Mouse (Mus musculus): Measurements from ENCODE around the gene Fgr. TPM values are rescaled to one million over a fixed set of nuclear protein-coding genes. Genes with fewer than 3 reads are reported as not detected.
A peak's percentile ranks its signal among the peaks of the same experiment; 100 is the strongest.

The Fgr gene
- total RNA-seq, 2 experiments from 2014 or later, result 0.23 TPM

DNA sequence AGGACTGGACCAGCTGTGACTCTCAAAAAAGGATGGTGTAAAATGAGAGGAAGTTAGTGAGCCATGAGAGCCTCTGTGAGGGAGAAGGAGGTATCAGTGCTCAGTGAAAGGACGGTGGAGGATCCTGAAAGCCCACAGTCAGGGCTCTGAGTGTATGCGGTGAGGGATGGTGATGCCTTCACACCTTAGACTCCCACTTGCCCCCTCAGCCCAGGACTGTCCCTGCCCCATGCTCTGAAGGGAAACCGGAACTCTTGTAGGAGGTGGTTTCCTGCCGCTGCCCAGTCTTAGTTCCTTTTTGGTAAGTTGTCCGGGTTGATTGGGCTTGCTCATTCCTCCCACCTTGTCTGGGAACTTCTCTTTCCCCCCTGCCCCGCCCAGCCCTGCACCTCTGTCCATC lies 2.8 kb downstream of the Fgr start:
- H3K4me3 ChIP-seq, result no peak overlapping the region
- H3K27ac ChIP-seq, result no peak overlapping the region
- intact Hi-C loops (cut with DNase I), result no loop called here
- no peak for DNase-seq (ENCODE audit: extremely low spot score in 1 of 2, low spot score in 2 of 2)
- TF ChIP-seq CTCF (IDR thresholded peaks at IDR 0.05), result no peak

DNA sequence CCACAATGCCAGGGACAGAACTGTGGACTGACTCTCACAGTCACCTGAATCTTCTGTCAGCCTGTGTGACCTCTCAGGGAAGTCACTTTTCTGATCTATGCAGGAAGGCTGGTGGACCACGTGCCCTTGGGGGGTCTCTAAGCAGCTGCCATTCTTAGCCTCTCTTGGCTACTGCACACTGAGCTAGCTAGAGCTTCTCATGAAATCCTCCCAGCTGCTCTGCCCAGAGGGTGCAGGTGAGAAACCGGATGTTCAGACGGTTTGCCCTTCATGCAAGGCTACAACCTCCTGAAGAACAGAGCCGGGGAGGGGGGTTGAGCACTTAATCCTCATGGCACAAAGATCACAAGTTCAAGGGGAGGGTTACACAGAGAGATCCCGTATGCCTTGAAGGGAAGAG lies 3.7 kb downstream of the Fgr start:
- no peak for TF ChIP-seq CTCF (IDR thresholded peaks at IDR 0.05)
- no peak overlapping the region for H3K4me3 ChIP-seq
- DNase-seq (ENCODE audit: extremely low spot score in 1 of 2, low spot score in 2 of 2), result no peak
- H3K27ac ChIP-seq, result no peak overlapping the region
- intact Hi-C loops (cut with DNase I), result no loop called here

DNA sequence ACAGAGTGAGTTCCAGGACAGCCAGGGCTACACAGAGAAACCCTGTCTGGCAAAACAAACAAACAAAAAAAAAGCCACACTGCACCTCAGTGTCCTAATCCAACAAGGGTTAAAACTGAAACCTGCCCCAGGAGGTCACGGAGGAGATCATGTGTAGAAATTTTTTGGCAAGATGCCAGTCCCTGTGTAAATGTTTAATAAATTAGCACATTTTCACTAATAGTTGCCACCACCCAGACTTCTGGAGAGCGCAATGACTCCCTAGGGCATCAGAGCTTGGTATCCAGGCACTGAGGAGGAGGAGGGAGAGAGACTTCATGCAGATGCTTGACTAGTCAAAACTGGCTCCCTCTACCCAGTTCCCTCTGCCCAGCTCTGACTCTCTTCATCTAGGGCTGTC lies 5.3 kb downstream of the Fgr start:
- TF ChIP-seq CTCF (IDR thresholded peaks at IDR 0.05), result no peak

DNA sequence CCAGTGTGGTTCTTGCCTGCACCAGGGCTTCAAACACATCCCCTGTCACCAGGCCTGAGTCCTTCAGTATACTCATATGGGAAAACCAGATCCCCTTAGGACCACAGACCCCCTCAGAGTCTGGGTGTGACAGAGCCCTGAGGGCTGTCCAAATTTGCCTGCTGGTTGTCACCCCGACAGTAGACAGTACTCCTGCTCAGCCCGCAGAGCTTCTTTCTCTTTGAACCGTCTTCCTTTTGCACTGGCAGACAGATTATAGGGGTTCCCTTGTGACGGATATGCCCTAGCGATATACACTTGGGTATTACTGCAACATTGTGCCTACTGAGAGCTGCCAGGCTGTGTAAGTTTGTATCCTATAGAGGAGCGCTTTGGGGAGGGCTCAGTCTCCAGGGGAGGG lies 7.7 kb downstream of the Fgr start:
- Histone ChIP-seq H3K4me3 (no peak overlapping the region), H3K27ac (no peak overlapping the region)
- intact Hi-C loops (cut with DNase I), result no loop called here

More for the DNA sequence above, 5.3 kb downstream of the Fgr start:
- no peak overlapping the region for H3K27ac ChIP-seq
- no peak overlapping the region for H3K4me3 ChIP-seq
- DNase-seq (ENCODE audit: extremely low spot score in 1 of 2, low spot score in 2 of 2), result no peak
- intact Hi-C loops (cut with DNase I), result no loop called here

DNA sequence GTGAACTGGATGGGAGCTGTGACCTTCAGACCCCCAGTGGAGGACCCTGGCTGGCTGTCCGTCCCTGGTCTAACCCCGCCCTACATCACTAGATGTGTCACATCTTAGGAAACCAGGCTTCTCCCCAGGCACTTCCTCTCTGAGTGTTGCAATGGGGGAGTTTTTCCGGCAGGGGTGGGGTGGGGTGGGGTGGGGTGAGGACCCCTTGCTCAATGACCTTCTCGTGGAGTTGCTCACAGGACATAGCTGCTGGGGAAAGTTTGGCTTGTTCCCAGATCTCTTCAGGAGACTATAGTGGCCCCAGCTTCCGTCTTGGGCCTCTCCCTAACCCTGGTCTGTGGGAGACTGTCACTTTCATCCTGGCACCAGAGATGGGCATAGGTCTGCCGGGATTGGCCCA lies 9.1 kb downstream of the Fgr start:
- Histone ChIP-seq H3K27ac (no peak overlapping the region), H3K4me3 (no peak overlapping the region)
- TF ChIP-seq CTCF (IDR thresholded peaks at IDR 0.05), result no peak
- intact Hi-C loops (cut with DNase I), result no loop called here
- no peak for DNase-seq (ENCODE audit: extremely low spot score in 1 of 2, low spot score in 2 of 2)

More for the DNA sequence above, 7.7 kb downstream of the Fgr start:
- DNase-seq (ENCODE audit: extremely low spot score in 1 of 2, low spot score in 2 of 2), result no peak
- no peak for TF ChIP-seq CTCF (IDR thresholded peaks at IDR 0.05)

DNA sequence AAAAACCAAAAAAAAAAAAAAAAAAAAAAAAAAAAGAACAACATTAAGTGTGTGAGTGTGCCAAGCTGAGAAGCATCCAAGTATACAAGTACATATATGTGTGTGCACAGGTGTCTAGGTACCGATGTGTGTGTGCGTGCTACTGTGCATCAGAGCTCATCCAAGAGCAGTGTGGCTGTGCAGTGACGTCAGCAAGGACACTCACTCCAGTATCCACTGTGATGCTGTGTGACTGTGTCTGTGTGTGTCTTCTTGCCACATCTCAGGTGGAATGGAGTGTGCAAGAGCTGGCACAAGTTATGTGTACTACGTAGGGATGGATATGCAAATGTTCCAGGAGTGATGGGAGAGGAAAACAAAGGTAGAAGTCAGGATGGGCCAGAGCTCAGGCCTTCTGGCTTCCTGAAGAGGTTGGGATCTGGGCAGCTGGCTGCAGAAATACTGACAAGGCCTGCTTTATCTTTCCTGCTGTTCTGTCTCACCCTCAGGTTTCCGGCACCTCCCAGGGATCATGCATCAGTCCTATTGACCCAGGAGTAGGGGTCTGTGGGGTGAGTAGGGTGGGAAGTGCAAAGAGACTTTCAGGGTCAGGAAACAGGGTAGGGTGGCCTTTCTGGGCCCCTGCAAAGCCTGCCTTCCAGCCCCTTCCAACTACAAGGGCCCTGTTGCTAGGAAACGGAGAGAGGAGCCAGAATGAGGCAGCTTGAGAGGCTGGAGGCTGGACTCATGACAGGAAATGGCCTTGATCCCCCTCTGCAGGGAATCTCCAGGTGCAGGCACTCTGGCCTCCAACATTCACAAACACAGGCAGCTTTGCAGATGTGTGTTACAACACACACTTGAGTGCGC lies 10.0 kb downstream of the Fgr start:
- H3K4me3 ChIP-seq, result no peak overlapping the region
- intact Hi-C loops (cut with DNase I), result no loop called here
- TF ChIP-seq CTCF (IDR thresholded peaks at IDR 0.05), result no peak
- H3K27ac ChIP-seq, result no peak overlapping the region
- peak in 1 of 2 experiments; percentile 20 for DNase-seq (ENCODE audit: extremely low spot score in 1 of 2, low spot score in 2 of 2)

DNA sequence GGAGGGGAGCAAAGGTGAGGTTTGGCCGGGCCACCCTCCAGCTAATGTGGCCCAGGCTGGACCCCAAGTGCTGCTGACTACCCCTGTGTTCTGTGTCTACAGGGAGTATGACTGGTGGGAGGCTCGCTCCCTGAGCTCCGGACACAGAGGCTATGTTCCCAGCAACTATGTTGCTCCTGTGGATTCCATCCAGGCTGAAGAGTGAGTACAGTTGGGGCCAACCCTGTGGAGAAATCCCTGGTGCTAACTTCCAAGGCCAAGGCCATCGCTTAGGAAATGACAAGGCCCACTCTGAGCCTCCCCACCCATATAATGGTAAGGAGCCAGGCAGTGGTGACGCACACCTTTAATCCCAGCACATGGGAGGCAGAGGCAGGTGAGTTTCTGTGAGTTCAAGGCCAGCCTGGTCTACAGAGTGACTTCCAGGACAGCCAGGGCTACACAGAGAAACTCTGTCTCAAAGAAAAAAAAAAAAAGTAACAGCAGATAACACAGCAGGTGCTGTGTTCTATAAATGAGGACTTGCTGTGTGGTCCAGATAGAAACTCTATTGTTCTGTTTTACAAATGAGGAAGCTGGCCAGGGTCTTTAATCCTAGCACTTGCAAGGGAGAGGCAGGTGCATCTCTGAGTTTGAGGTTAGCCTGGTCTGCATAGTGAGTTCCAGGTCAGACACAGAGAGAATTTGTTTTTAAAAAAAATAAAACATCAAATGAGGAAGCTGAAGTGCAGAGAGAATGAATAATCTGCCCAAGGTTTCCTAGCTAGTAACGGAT lies 14.9 kb downstream of the Fgr start:
- Histone ChIP-seq H3K27ac (no peak overlapping the region), H3K4me3 (no peak overlapping the region)
- intact Hi-C loops (cut with DNase I), result no loop called here
- no peak for DNase-seq (ENCODE audit: extremely low spot score in 1 of 2, low spot score in 2 of 2)
- TF ChIP-seq CTCF (IDR thresholded peaks at IDR 0.05), result no peak

DNA sequence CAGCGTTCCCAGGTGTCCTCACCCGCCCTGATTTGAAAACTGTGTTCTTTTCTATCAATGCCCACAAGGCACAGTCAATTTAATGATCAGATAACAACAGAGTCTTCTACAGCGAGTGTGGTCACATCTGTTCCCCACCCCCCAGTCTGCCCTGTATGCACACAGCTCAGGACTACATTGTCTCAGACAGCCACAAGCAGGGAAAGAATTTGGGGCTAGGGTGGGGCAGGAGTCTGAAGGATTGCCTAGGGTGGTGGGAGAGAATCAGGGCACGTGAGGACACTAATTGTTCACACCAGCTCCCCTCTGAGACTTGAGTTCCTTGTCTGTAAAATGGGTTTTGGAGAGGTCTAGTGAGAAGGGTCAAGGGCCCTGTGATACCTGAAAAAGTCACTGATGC lies 19.7 kb downstream of the Fgr start:
- Histone ChIP-seq H3K27ac (no peak overlapping the region), H3K4me3 (no peak overlapping the region)
- no peak for TF ChIP-seq CTCF (IDR thresholded peaks at IDR 0.05)
- intact Hi-C loops (cut with DNase I), result no loop called here
- DNase-seq (ENCODE audit: extremely low spot score in 1 of 2, low spot score in 2 of 2), result no peak

DNA sequence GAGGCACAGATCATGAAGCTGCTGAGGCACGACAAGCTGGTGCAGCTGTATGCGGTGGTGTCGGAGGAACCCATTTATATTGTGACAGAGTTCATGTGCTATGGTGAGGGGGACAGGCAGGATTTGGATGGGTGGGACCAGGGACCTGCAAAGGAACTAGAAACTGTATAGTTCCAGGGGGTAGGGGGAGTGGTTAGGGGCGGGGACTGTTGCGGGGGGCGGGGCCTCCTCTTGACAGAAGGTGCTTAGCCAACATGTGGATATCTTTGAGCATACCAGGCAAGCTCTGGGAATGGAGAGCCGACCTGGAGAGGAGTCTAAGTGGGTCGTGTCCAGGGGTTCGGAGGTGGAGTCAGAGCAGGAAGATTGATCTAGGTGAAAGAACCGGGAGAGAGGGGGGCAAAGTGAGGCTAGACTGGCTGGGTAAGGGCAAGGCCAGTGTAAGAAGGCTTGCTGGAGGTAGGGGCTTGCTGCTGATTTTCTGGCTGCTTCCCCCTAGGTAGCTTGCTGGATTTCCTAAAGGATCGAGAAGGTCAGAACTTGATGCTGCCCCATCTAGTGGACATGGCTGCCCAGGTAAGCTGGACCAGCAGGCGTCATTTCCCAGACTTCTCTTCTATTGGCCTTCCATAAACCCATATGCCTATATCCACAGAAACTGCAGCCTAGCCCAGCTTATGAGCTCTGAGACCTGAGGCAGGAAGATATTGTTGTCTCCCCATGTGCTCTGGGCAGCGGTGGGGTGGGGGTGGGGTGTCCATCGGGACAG lies 23.8 kb downstream of the Fgr start:
- no peak overlapping the region for H3K4me3 ChIP-seq
- DNase-seq (ENCODE audit: extremely low spot score in 1 of 2, low spot score in 2 of 2), result no peak
- intact Hi-C loops (cut with DNase I), result no loop called here
- H3K27ac ChIP-seq, result no peak overlapping the region
- no peak; the same call in 1 of the 2 replicates for TF ChIP-seq CTCF (IDR thresholded peaks at IDR 0.05)

DNA sequence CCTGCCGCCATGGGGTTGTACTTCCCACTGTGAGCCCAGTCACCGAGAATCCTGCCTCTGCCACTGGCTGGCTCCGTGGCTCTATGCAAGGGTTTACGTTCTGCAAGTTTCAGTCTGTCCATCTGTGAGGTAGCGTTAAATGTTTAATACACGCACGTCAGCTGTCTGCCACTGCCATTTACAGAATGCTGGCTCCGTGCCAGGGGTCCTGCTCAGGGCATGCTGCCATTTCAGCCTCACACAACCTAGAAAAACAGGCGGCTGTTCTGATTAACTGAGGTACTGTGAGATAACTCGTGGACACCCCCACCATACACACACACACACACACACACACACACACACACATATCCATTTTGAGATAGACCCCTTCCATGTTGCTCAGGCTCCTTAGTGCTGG lies 29.0 kb downstream of the Fgr start:
- intact Hi-C loops (cut with DNase I), result loop anchor here (10.0 kb wide), 1 partner anchor 452 kb away; no protein-coding TSS in a partner anchor
- Histone ChIP-seq H3K27ac (no peak overlapping the region), H3K4me3 (no peak overlapping the region)
- no peak for TF ChIP-seq CTCF (IDR thresholded peaks at IDR 0.05)
- no peak for DNase-seq (ENCODE audit: extremely low spot score in 1 of 2, low spot score in 2 of 2)

DNA sequence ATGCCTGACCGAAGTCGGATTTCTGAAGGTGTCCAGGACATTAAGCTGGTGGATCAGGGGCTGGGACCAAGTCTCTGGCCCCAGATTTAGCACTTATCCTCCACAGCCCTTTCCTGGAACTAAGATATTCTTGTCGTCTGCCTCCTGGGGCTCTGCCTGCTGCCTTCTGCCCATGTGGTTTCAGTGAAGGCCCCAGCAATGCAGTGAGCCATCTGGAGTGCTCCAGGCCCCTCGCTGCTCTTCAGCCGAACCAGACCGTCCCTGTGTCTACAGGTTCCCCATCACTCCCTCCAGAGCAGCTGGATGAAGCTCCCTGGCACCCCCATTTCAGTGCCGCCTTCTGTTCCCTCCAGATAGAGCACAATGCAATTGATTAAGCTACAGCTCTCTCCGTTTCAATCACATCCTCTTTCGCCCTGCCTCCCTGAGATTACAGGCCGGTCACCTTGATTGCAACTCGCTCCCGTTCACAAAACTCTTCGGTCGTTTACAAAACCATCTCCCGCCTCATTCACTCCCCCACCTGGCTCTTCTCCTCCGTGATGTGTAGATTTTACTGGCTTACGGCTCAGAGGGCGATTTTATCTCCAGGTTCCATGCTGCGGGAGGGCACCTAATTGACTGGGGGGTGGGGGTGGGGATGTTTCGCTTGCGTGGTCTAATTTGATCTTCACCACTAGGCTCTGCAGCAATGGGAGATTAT lies 29.6 kb downstream of the Fgr start:
- no peak for TF ChIP-seq CTCF (IDR thresholded peaks at IDR 0.05)
- no peak overlapping the region for H3K27ac ChIP-seq

More for the DNA sequence above, 29.6 kb downstream of the Fgr start:
- H3K4me3 ChIP-seq, result no peak overlapping the region
- intact Hi-C loops (cut with DNase I), result loop anchor here (10.0 kb wide), 1 partner anchor 451 kb away; no protein-coding TSS in a partner anchor
- DNase-seq (ENCODE audit: extremely low spot score in 1 of 2, low spot score in 2 of 2), result no peak

Measured in left cerebral cortex, adult 2 months (tissue).